Mouse (Mus musculus) neural tube, embryonic 13.5 days (tissue): ENCODE measurements around the gene Taf5l. TPM values are rescaled to one million over a fixed set of nuclear protein-coding genes. Genes with fewer than 3 reads are reported as not detected.
A peak's percentile ranks its signal among the peaks of the same experiment; 100 is the strongest.
"Not testable (repeated sequence)": the region's sequence is repeated elsewhere in the genome, so short reads cannot be mapped to it uniquely, and the experiment has no call there.

Experiments
- ATAC-seq: fragments of 200-750 bp; cut with Nextera tagmentation; 2 replicates; pipeline ENCODE4 v1.8.0; 2017; ENCODE audit warnings: low read depth, mild to moderate bottlenecking, moderate TSS enrichment, moderate library complexity
- H3K27ac ChIP-seq: fragments of 300-500 bp; sonication (generic); replicated peaks from 2 replicates; pipeline ENCODE4 v1.5.1; 2015; ENCODE audit warnings: moderate library complexity, mild to moderate bottlenecking, inconsistent platforms
- H3K27me3 ChIP-seq: fragments of 300-500 bp; sonication (generic); 2 replicates; pipeline ENCODE4 v1.6.1; 2015; ENCODE audit warnings: mild to moderate bottlenecking, inconsistent platforms
- H3K36me3 ChIP-seq: fragments of 300-500 bp; sonication (generic); 2 replicates; pipeline ENCODE4 v1.6.1; 2015; ENCODE audit warnings: mild to moderate bottlenecking, inconsistent platforms
- H3K4me1 ChIP-seq: fragments of 300-500 bp; sonication (generic); replicated peaks from 2 replicates; pipeline ENCODE4 v1.6.1; 2015; ENCODE audit warnings: inconsistent platforms
- H3K4me2 ChIP-seq: fragments of 300-500 bp; sonication (generic); 2 replicates; pipeline ENCODE4 v1.6.1; 2015; ENCODE audit warnings: inconsistent platforms, mild to moderate bottlenecking, moderate library complexity
- H3K4me3 ChIP-seq: fragments of 300-500 bp; sonication (generic); 2 replicates; pipeline ENCODE4 v1.5.1; 2015; ENCODE audit warnings: mild to moderate bottlenecking, inconsistent platforms
- H3K9ac ChIP-seq: fragments of 300-500 bp; sonication (generic); 2 replicates; pipeline ENCODE4 v1.6.1; 2015; ENCODE audit warnings: moderate library complexity, mild to moderate bottlenecking, inconsistent platforms
- H3K9me3 ChIP-seq: fragments of 300-500 bp; sonication (generic); 2 replicates; pipeline ENCODE4 v1.6.1; 2016; ENCODE audit warnings: inconsistent platforms
- WGBS: fragments of 180-500 bp; shearing (Covaris S2); methylation state at CpG from one replicate; pipeline ENCODE4 v1.1.7; 2015; 5-methylcytosine and 5-hydroxymethylcytosine counted together
- polyA plus RNA-seq: library from polyadenylated mRNA; unstranded; fragments of >200 nt; fragmentation: Nextera tagmentation; extraction: Ambion mirVana; gene quantifications from 2 replicates; pipeline ENCODE4 v1.2.1, GENCODE M21; 2015

Gene Taf5l
- polyA plus RNA-seq, 1 experiment from 2014 or later = 24.1 TPM

GRCm38 (mm10) chr8:124042201-124042600, 21.0 kb upstream of the Taf5l start:
- Histone ChIP-seq H3K27me3 (no peaks in the 10 kb centered on the region), H3K4me3 (no peak overlapping the region), H3K9ac (no peak overlapping the region), H3K27ac (no peak overlapping the region), H3K36me3 (peaks cover 81% of the 10 kb centered on the region), H3K9me3 (no peaks in the 10 kb centered on the region), H3K4me2 (no peak overlapping the region), H3K4me1 (no peaks in the 10 kb centered on the region)
- WGBS = 64% methylated on average over 1 of the region's 1 CpGs
- no peak for ATAC-seq

- no peak overlapping the region for H3K4me2 ChIP-seq
- no peak overlapping the region for H3K27ac ChIP-seq
- peaks cover 84% of the 10 kb centered on the region for H3K36me3 ChIP-seq
- no peaks in the 10 kb centered on the region for H3K4me1 ChIP-seq
- no peak for ATAC-seq
- no peak overlapping the region for H3K9ac ChIP-seq
- H3K9me3 ChIP-seq = no peaks in the 10 kb centered on the region
- WGBS = 95% methylated on average over 4 of the region's 4 CpGs
- no peak overlapping the region for H3K4me3 ChIP-seq
- H3K27me3 ChIP-seq = no peaks in the 10 kb centered on the region
Observed at GRCm38 (mm10) chr8:124039351-124039750, 18.2 kb upstream of the Taf5l start.

GRCm38 (mm10) chr8:124038121-124038520, 16.9 kb upstream of the Taf5l start:
- Histone ChIP-seq H3K4me1 (no peaks in the 10 kb centered on the region), H3K4me3 (no peak overlapping the region), H3K4me2 (no peak overlapping the region), H3K36me3 (peaks cover 77% of the 10 kb centered on the region), H3K9ac (no peak overlapping the region), H3K27ac (no peak overlapping the region), H3K9me3 (no peaks in the 10 kb centered on the region), H3K27me3 (no peaks in the 10 kb centered on the region)
- WGBS = 94% methylated on average over 7 of the region's 7 CpGs
- ATAC-seq = no peak

- no peak overlapping the region for H3K4me2 ChIP-seq
- no peak overlapping the region for H3K4me3 ChIP-seq
- peaks cover 76% of the 10 kb centered on the region for H3K36me3 ChIP-seq
- H3K27ac ChIP-seq = no peak overlapping the region
- H3K9me3 ChIP-seq = no peaks in the 10 kb centered on the region
- ATAC-seq = no peak
- WGBS = 76% methylated on average over 5 of the region's 5 CpGs
- no peaks in the 10 kb centered on the region for H3K27me3 ChIP-seq
- no peaks in the 10 kb centered on the region for H3K4me1 ChIP-seq
- H3K9ac ChIP-seq = no peak overlapping the region
Observed at GRCm38 (mm10) chr8:124033400-124033799, 12.2 kb upstream of the Taf5l start.

GRCm38 (mm10) chr8:124027831-124028230, 6.6 kb upstream of the Taf5l start:
- Histone ChIP-seq H3K9me3 (no peaks in the 10 kb centered on the region), H3K27ac (no peak overlapping the region), H3K36me3 (peaks cover 73% of the 10 kb centered on the region), H3K4me3 (no peak overlapping the region), H3K27me3 (no peaks in the 10 kb centered on the region), H3K4me1 (peaks cover 2% of the 10 kb centered on the region), H3K4me2 (no peak overlapping the region), H3K9ac (no peak overlapping the region)
- ATAC-seq = no peak
- WGBS = 93% methylated on average over 6 of the region's 6 CpGs

DNA sequence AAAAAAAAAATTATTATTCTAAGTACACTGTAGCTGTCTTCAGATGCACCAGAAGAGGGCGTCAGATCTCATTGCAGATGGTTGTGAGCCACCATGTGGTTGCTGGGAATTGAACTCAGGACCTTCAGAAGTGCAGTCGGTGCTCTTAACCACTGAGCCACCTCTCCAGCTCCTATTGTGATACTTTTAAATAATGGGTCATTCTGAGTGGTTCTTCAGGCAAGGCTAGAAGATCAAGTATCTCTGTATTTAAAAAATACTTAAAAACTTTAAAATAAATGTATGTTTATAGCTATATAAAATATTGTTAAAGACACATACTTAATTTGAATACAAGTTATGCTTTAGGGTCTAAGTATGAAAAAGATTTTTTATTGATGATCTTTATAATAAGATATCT, 5.1 kb upstream of the Taf5l start:
- Histone ChIP-seq H3K4me1 (peaks cover 13% of the 10 kb centered on the region), H3K36me3 (peaks cover 67% of the 10 kb centered on the region)
- not testable (repeated sequence) for H3K9me3 ChIP-seq, H3K4me2 ChIP-seq, ATAC-seq, H3K27ac ChIP-seq, H3K9ac ChIP-seq, H3K27me3 ChIP-seq, H3K4me3 ChIP-seq
- WGBS = 78% methylated on average over 2 of the region's 2 CpGs

GRCm38 (mm10) chr8:124020439-124021236, 559 bp downstream of the Taf5l start:
- WGBS = 1% methylated on average over 55 of the region's 87 CpGs
- H3K9ac ChIP-seq = peak overlapping the region; percentile 84
- peak overlapping the region; percentile 93 for H3K27ac ChIP-seq
- peaks cover 35% of the 10 kb centered on the region for H3K4me1 ChIP-seq
- peak overlapping the region; percentile 72 for H3K4me2 ChIP-seq
- peak overlapping the region; percentile 65 for H3K4me3 ChIP-seq
- H3K9me3 ChIP-seq = no peaks in the 10 kb centered on the region
- H3K36me3 ChIP-seq = peaks cover 15% of the 10 kb centered on the region
- no peaks in the 10 kb centered on the region for H3K27me3 ChIP-seq
- peak; percentile 90 for ATAC-seq

DNA sequence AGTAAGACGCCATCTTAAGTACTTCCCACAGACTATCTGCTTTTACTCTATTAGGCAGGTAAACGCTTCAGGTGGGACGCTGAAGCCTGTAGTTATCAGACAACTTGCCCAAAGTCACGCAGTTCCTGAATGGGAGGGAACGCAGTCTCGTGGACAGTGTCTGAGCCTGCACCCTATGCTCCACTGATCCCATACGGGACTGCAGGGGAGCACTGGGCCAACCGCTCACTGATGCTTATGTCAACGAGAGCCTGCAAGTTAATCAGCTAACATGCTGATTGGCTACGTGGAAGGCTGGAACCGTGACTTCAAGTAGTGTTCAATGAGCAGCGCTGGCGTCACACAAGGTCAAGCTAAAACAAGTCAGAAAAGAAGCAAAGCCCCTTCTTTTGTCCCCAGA, 1.4 kb downstream of the Taf5l start:
- H3K4me2 ChIP-seq = peak overlapping the region; percentile 72
- no peaks in the 10 kb centered on the region for H3K9me3 ChIP-seq
- ATAC-seq = no peak
- no peak overlapping the region for H3K27ac ChIP-seq
- WGBS = 39% methylated on average over 13 of the region's 13 CpGs
- H3K27me3 ChIP-seq = no peaks in the 10 kb centered on the region
- H3K36me3 ChIP-seq = peaks cover 7% of the 10 kb centered on the region
- H3K4me3 ChIP-seq = peak overlapping the region; percentile 65
- H3K4me1 ChIP-seq = peaks cover 35% of the 10 kb centered on the region
- H3K9ac ChIP-seq = peak overlapping the region; percentile 84

DNA sequence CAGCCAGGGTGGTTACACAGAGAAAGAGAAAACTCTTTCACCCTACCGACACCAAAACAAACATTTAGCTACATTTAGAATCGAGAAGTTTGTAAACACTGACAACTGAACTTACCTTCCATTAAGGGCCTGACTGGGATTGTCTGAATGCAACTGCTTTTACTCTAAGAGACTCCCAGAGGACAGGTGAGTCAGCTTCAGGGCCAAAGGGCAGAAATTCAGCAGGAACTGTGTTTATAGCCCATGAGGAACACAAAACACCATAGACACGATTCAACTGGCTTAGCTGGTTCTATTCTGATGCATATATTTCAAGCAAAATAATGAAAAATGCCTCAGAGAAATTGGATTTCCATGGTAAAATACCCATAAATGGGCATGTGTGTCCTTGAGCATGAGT, 6.4 kb downstream of the Taf5l start:
- Histone ChIP-seq H3K4me3 (no peak overlapping the region), H3K36me3 (0 out of 2 replicates have a peak, but pooled peaks cover 2% of the 10 kb centered on the region), H3K4me2 (no peak overlapping the region), H3K27ac (no peak overlapping the region), H3K9me3 (no peaks in the 10 kb centered on the region), H3K9ac (no peak overlapping the region), H3K4me1 (peaks cover 15% of the 10 kb centered on the region), H3K27me3 (no peaks in the 10 kb centered on the region)
- no peak for ATAC-seq
- 86% methylated on average over 3 of the region's 3 CpGs for WGBS

GRCm38 (mm10) chr8:124014299-124014698, 6.9 kb downstream of the Taf5l start:
- H3K9me3 ChIP-seq, H3K27me3 ChIP-seq, H3K36me3 ChIP-seq, H3K4me3 ChIP-seq, H3K4me2 ChIP-seq, H3K9ac ChIP-seq, H3K27ac ChIP-seq, ATAC-seq: not testable (repeated sequence)
- 92% methylated on average over 7 of the region's 7 CpGs for WGBS
- H3K4me1 ChIP-seq = peaks cover 10% of the 10 kb centered on the region

DNA sequence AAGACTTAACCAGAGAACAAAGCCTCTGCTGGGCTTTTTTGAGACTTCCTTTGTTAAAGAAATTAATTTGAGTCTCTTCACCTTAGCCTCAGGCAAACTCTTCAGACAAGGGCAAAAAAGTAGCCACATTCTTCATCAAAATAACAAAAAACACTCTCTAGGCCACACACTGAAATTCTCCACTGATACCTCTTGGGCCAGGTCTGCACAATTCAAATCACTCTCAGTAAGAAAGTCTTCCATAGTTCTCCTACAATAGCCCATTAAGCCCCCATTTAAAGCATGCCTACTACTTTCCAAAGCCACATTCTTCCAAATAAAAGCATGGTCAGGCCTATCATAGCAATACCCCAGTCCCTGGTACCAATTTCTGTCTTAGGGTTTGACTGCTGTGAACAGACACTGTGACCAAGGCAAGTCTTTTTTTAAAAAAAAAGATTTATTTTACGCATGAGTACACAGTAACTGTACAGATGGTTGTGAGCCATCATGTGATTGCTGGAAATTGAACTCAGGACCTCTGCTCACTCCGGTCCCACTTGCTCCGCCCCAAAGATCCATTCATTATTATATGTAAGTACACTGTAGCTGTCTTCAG, 9.1 kb downstream of the Taf5l start:
- Histone ChIP-seq H3K9me3 (no peaks in the 10 kb centered on the region), H3K9ac (no peak overlapping the region), H3K4me2 (no peak overlapping the region), H3K36me3 (peaks cover 29% of the 10 kb centered on the region), H3K4me1 (no peaks in the 10 kb centered on the region; the same call in 1 of the 2 replicates), H3K4me3 (no peak overlapping the region), H3K27ac (no peak overlapping the region), H3K27me3 (no peaks in the 10 kb centered on the region)
- no peak for ATAC-seq
- WGBS = 93% methylated on average over 3 of the region's 3 CpGs

DNA sequence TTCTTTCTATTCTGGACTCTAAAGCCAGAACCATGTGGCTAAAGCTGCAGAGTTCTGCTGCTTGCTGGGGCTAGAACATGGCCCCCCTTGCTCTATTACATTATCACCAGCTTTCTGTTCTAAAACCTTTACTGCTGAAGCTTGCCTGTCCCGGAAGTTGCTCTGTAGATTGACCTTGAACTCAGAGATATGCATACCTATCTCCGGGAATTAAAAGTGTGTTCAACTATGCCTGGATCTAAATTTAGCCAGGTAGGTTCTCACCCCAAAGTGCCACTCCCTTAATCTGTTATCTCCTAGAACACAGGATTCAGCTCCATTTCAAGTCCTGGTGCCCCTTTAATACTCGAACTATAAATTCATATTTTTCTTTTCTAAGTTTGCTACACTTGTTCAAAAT, 9.6 kb downstream of the Taf5l start:
- H3K4me3 ChIP-seq = no peak overlapping the region
- H3K4me1 ChIP-seq = no peaks in the 10 kb centered on the region; the same call in 1 of the 2 replicates
- WGBS = 92% methylated on average over 3 of the region's 3 CpGs
- H3K27me3 ChIP-seq = no peaks in the 10 kb centered on the region
- ATAC-seq = no peak
- peaks cover 34% of the 10 kb centered on the region for H3K36me3 ChIP-seq
- H3K27ac ChIP-seq = no peak overlapping the region
- no peaks in the 10 kb centered on the region for H3K9me3 ChIP-seq
- H3K9ac ChIP-seq = no peak overlapping the region
- H3K4me2 ChIP-seq = no peak overlapping the region
